In the genomic region with DNA sequence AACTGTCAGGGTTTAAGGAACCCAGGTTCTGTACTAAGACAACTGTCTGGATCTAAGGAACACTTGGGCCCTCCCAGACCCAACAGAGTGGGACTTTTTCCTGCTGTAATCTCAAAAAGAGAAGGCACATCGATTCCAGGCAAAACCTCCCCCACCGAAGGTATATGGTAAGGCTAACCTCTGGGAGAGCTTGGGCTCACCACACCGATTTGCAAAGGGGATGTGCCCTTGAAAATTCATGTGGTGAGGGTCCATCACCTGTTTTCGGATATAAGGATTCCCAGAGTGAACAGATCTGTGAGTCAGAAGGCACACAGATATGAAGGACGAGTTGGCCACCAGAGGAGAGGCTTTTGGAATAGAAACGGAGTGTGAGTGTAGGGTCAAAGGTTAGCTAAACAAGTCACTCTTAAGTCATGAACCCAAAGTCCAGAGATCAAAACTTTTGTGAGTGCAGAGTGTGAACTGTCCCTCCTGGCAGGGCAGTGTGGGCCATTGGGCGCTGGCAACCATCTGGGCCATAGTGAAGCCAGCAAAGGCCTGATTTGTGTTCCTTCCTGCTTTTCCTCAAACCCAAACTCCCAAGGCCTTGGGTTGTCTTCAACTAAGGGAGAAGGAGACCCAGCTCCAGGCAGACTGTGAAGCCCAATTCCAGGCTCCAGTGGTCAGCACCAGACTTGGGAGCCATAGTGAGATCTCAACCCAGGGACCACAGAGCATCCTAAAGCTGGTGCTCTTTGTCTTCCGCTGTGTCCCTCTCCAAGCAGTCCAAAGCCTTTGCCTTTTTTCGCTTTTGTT, we compare ENCODE assay signal across 30 mouse cellular contexts. TPM values are rescaled to one million over a fixed set of nuclear protein-coding genes. Genes with fewer than 3 reads are reported as not detected.
DNase-seq lines count a peak whose midpoint lies in the region; ATAC-seq and TF ChIP-seq lines count a peak whose summit lies in the region.
"Had no signal": no experiment of that assay in that cellular context is flagged by ENCODE, and none has a peak within 500 bp of the region (broad histone marks: within the 10 kb centered on the region; RNA-seq: fewer than 3 reads in every experiment).

No protein-coding gene starts in this region.

- no peak overlapping the region for H3K9ac ChIP-seq in forebrain, embryonic 11.5 days (ENCODE audit: low read length)
- H3K9ac ChIP-seq in forebrain, postnatal 0 days = no peak overlapping the region
- peak overlapping the region; percentile 100 for H3K9ac ChIP-seq in heart, embryonic 14.5 days (ENCODE audit: low read length)
- H3K9ac ChIP-seq in midbrain, embryonic 11.5 days (ENCODE audit: low read length) = no peak overlapping the region
- H3K9ac ChIP-seq in midbrain, embryonic 15.5 days = no peak overlapping the region
- H3K9ac ChIP-seq: embryonic facial prominence, embryonic 12.5 days; hindbrain, embryonic 15.5 days; limb, embryonic 15.5 days had no signal

- ATAC-seq in forebrain, embryonic 11.5 days (replicated peaks; ENCODE audit: low FRiP score) = no peak
- no peak for ATAC-seq in forebrain, postnatal 0 days
- no peak for ATAC-seq in heart, embryonic 14.5 days (ENCODE audit: insufficient number of reproducible peaks, insufficient read depth, low FRiP score, low read depth)
- ATAC-seq in midbrain, embryonic 11.5 days (ENCODE audit: low FRiP score) = no peak
- no peak for ATAC-seq in midbrain, embryonic 15.5 days (replicated peaks)
- ATAC-seq in frontal cortex, adult (ENCODE audit: low TSS enrichment) = no peak
- ATAC-seq: forebrain, embryonic 16.5 days; intestine, embryonic 16.5 days had no signal

- peak; percentile 45 for DNase-seq in forebrain, embryonic 11.5 days (ENCODE audit: low spot score)
- no peak for DNase-seq in forebrain, postnatal 0 days
- no peak for DNase-seq in heart, postnatal 4 days
- peak; percentile 93 for DNase-seq in midbrain, embryonic 11.5 days (ENCODE audit: low spot score, missing footprints)
- DNase-seq in limb, embryonic 10.5 days (ENCODE audit: low spot score) = peak; percentile 40
- DNase-seq: adrenal gland, postnatal 25 days; cerebellum, adult 11-12 months; cerebellum, postnatal 25 days; kidney, postnatal 14 days; layer of hippocampus, postnatal 36 days; lung, adult 2 months had no signal

- H3K27me3 ChIP-seq in forebrain, embryonic 11.5 days (ENCODE audit: control insufficient read depth, insufficient read depth, low read length) = peaks cover 91% of the 10 kb centered on the region
- H3K27me3 ChIP-seq in forebrain, postnatal 0 days (ENCODE audit: insufficient read depth, low read length) = peaks cover 84% of the 10 kb centered on the region
- H3K27me3 ChIP-seq in heart, embryonic 14.5 days (ENCODE audit: control insufficient read depth, insufficient read depth, low read length) = peaks cover 43% of the 10 kb centered on the region
- H3K27me3 ChIP-seq in midbrain, embryonic 11.5 days (ENCODE audit: control insufficient read depth, insufficient read depth, low read length) = peaks cover 94% of the 10 kb centered on the region
- peaks cover 88% of the 10 kb centered on the region for H3K27me3 ChIP-seq in midbrain, embryonic 15.5 days (replicated peaks)
- peaks cover 100% of the 10 kb centered on the region for H3K27me3 ChIP-seq in limb, embryonic 10.5 days (ENCODE audit: low read depth, poor library complexity, severe bottlenecking)

- no peak overlapping the region for H3K4me2 ChIP-seq in forebrain, embryonic 11.5 days (ENCODE audit: low read depth, low read length, severe bottlenecking)
- H3K4me2 ChIP-seq in forebrain, postnatal 0 days (ENCODE audit: low read depth) = no peak overlapping the region
- H3K4me2 ChIP-seq in heart, embryonic 14.5 days (ENCODE audit: low read length) = peak overlapping the region; percentile 79
- no peak overlapping the region for H3K4me2 ChIP-seq in midbrain, embryonic 11.5 days
- no peak overlapping the region for H3K4me2 ChIP-seq in midbrain, embryonic 15.5 days
- H3K4me2 ChIP-seq: embryonic facial prominence, embryonic 12.5 days; hindbrain, embryonic 15.5 days; limb, embryonic 15.5 days had no signal

- no peaks in the 10 kb centered on the region for H3K36me3 ChIP-seq in forebrain, embryonic 11.5 days (ENCODE audit: control insufficient read depth, insufficient read depth, low read length)
- no peaks in the 10 kb centered on the region for H3K36me3 ChIP-seq in forebrain, postnatal 0 days (ENCODE audit: insufficient read depth)
- H3K36me3 ChIP-seq in heart, embryonic 14.5 days (ENCODE audit: control insufficient read depth, insufficient read depth, low read length) = peaks cover 18% of the 10 kb centered on the region
- no peaks in the 10 kb centered on the region for H3K36me3 ChIP-seq in midbrain, embryonic 11.5 days (ENCODE audit: control insufficient read depth, insufficient read depth, low read length)
- H3K36me3 ChIP-seq in midbrain, embryonic 15.5 days (replicated peaks) = no peaks in the 10 kb centered on the region
- H3K36me3 ChIP-seq in limb, embryonic 10.5 days = no peaks in the 10 kb centered on the region
- H3K36me3 ChIP-seq: embryonic facial prominence, embryonic 12.5 days; G1E; hindbrain, embryonic 15.5 days; limb, embryonic 15.5 days had no signal

- peaks cover 4% of the 10 kb centered on the region; the same call in 1 of the 2 replicates for H3K4me1 ChIP-seq in forebrain, embryonic 11.5 days (replicated peaks; ENCODE audit: control insufficient read depth, insufficient read depth, low read length)
- H3K4me1 ChIP-seq in forebrain, postnatal 0 days (ENCODE audit: insufficient read depth) = no peaks in the 10 kb centered on the region
- peaks cover 0 to 8% of the 10 kb centered on the region in 2 experiments; a peak in 2 of 4 replicates for H3K4me1 ChIP-seq in heart, embryonic 14.5 days (ENCODE audit: control insufficient read depth in 2 of 2, insufficient read depth in 2 of 2, low read length in 2 of 2)
- H3K4me1 ChIP-seq in midbrain, embryonic 11.5 days (ENCODE audit: control insufficient read depth, insufficient read depth, low read length) = 0 out of 2 replicates have a peak, but pooled peaks cover 3% of the 10 kb centered on the region
- H3K4me1 ChIP-seq in midbrain, embryonic 15.5 days = peaks cover 19% of the 10 kb centered on the region
- H3K4me1 ChIP-seq in limb, embryonic 10.5 days = peaks cover 20% of the 10 kb centered on the region

- TF ChIP-seq CTCF in forebrain, postnatal 0 days (IDR thresholded peaks at IDR 0.05; ENCODE audit: low read depth) = no peak

- WGBS in forebrain, embryonic 11.5 days = 2% methylated on average over 9 of the region's 9 CpGs
- WGBS in forebrain, postnatal 0 days = 3% methylated on average over 9 of the region's 9 CpGs
- 22% methylated on average over 9 of the region's 9 CpGs for WGBS in heart, embryonic 14.5 days
- WGBS in midbrain, embryonic 11.5 days = 2% methylated on average over 9 of the region's 9 CpGs
- WGBS in midbrain, embryonic 15.5 days = 4% methylated on average over 9 of the region's 9 CpGs
- WGBS in limb, embryonic 10.5 days = 2% methylated on average over 9 of the region's 9 CpGs

- H3K27ac ChIP-seq in forebrain, embryonic 11.5 days (ENCODE audit: low read depth, low read length) = no peak overlapping the region
- no peak overlapping the region for H3K27ac ChIP-seq in forebrain, postnatal 0 days (ENCODE audit: low read depth, low read length)
- H3K27ac ChIP-seq in heart, embryonic 14.5 days (replicated peaks in 1 of 2; ENCODE audit: control insufficient read depth in 1 of 2, insufficient read depth in 1 of 2, low read depth in 2 of 2, low read length in 2 of 2) = peak overlapping the region; percentile 97
- H3K27ac ChIP-seq in midbrain, embryonic 11.5 days (ENCODE audit: low read depth, low read length) = no peak overlapping the region
- H3K27ac ChIP-seq in midbrain, embryonic 15.5 days = no peak overlapping the region
- no peak overlapping the region for H3K27ac ChIP-seq in limb, embryonic 10.5 days
- H3K27ac ChIP-seq: embryonic facial prominence, embryonic 12.5 days; hindbrain, embryonic 15.5 days; layer of hippocampus, adult 2 months; limb, embryonic 15.5 days; stomach, postnatal 0 days had no signal

- no peak overlapping the region for H3K4me3 ChIP-seq in forebrain, embryonic 11.5 days (ENCODE audit: low read depth, low read length)
- H3K4me3 ChIP-seq in forebrain, postnatal 0 days (ENCODE audit: low read depth, low read length) = no peak overlapping the region
- H3K4me3 ChIP-seq in heart, embryonic 14.5 days (ENCODE audit: control insufficient read depth in 1 of 2, insufficient read depth in 1 of 2, low read depth in 1 of 2, low read length in 2 of 2) = peak overlapping the region; percentile 44 to 81
- no peak overlapping the region for H3K4me3 ChIP-seq in midbrain, embryonic 11.5 days (ENCODE audit: low read depth, low read length)
- no peak overlapping the region for H3K4me3 ChIP-seq in midbrain, embryonic 15.5 days
- no peak overlapping the region for H3K4me3 ChIP-seq in limb, embryonic 10.5 days
- H3K4me3 ChIP-seq: embryonic facial prominence, embryonic 12.5 days; erythroblast, embryonic 14.5 days; hindbrain, embryonic 15.5 days; layer of hippocampus, adult 2 months; limb, embryonic 15.5 days; megakaryocyte, embryonic 14.5 days had no signal

- H3K9me3 ChIP-seq in forebrain, embryonic 11.5 days (ENCODE audit: control insufficient read depth, low read length) = no peaks in the 10 kb centered on the region
- H3K9me3 ChIP-seq in forebrain, postnatal 0 days (ENCODE audit: low read length) = no peaks in the 10 kb centered on the region
- H3K9me3 ChIP-seq in heart, embryonic 14.5 days (ENCODE audit: control insufficient read depth, low read length) = no peaks in the 10 kb centered on the region
- H3K9me3 ChIP-seq in midbrain, embryonic 11.5 days (ENCODE audit: control insufficient read depth, low read length) = no peaks in the 10 kb centered on the region
- H3K9me3 ChIP-seq in midbrain, embryonic 15.5 days = no peaks in the 10 kb centered on the region
- no peaks in the 10 kb centered on the region for H3K9me3 ChIP-seq in limb, embryonic 10.5 days (replicated peaks)
- H3K9me3 ChIP-seq: embryonic facial prominence, embryonic 12.5 days; hindbrain, embryonic 15.5 days; limb, embryonic 15.5 days; megakaryocyte, embryonic 14.5 days had no signal

RNA-seq across cellular contexts. Expression of gene Nkx2-5, which starts 2.2 kb away (rescaled TPM):
- not detected in 2 replicates for polyA plus RNA-seq in forebrain, embryonic 11.5 days (2014; fragmentation: Nextera tagmentation; extraction: Ambion mirVana)
- total RNA-seq in forebrain, postnatal 0 days (2014; rRNA removed) = 0.14 TPM in 1 of 2 replicates, not detected in the other
- polyA plus RNA-seq in forebrain, postnatal 0 days (2015; fragmentation: Nextera tagmentation; extraction: Ambion mirVana) = not detected in 2 replicates
- 172 and 177 TPM in 2 replicates for polyA plus RNA-seq in heart, embryonic 14.5 days (2014; fragmentation: Nextera tagmentation; extraction: Ambion mirVana)
- 100 to 1,000 TPM; 123 to 128 TPM for total RNA-seq in heart, postnatal 4 days (2021)
- polyA plus RNA-seq in midbrain, embryonic 11.5 days (2014; fragmentation: Nextera tagmentation; extraction: Ambion mirVana) = not detected in 2 replicates
- polyA plus RNA-seq in midbrain, embryonic 15.5 days (2015; fragmentation: Nextera tagmentation; extraction: Ambion mirVana) = 0.10 and 0.92 TPM in 2 replicates
- 0.10 and 0.14 TPM in 2 replicates for polyA plus RNA-seq in limb, embryonic 10.5 days (2016; fragmentation: Nextera tagmentation; extraction: Ambion mirVana)
- total RNA-seq: adrenal gland, postnatal 25 days; G1E; gastrocnemius, adult 18-20 months; layer of hippocampus, adult 2 months; layer of hippocampus, postnatal 36 days; left cerebral cortex, postnatal 14 days; midbrain, postnatal 0 days; neutrophil, adult 5-6 weeks had no signal
- polyA plus RNA-seq: erythroblast, embryonic 14.5 days; forebrain, embryonic 16.5 days; G1E; gonadal fat pad, adult 2 months; limb, embryonic 15.5 days; midbrain, postnatal 0 days; thymus, postnatal 0 days had no signal

Comparison
In these comparisons a context has a peak if more than half of its experiments do, and no peak if none do; other contexts are left out.
1. DNase-seq: peak in forebrain, embryonic 11.5 days (single experiment), midbrain, embryonic 11.5 days (single experiment) and limb, embryonic 10.5 days (single experiment); none in forebrain, postnatal 0 days (single experiment) and heart, postnatal 4 days (single experiment).
2. H3K27ac ChIP-seq: peak in heart, embryonic 14.5 days (2 of 2); none in forebrain, embryonic 11.5 days (single experiment), forebrain, postnatal 0 days (single experiment), midbrain, embryonic 11.5 days (single experiment), midbrain, embryonic 15.5 days (single experiment) and limb, embryonic 10.5 days (single experiment).
3. H3K4me3 ChIP-seq: peak in heart, embryonic 14.5 days (2 of 2); none in forebrain, embryonic 11.5 days (single experiment), forebrain, postnatal 0 days (single experiment), midbrain, embryonic 11.5 days (single experiment), midbrain, embryonic 15.5 days (single experiment) and limb, embryonic 10.5 days (single experiment).
4. RNA of gene Nkx2-5, which starts 2.2 kb away (polyA plus RNA-seq): 172 to 177 TPM in heart, embryonic 14.5 days; 0.10 to 0.14 TPM in limb, embryonic 10.5 days, 0.10 to 0.92 TPM in midbrain, embryonic 15.5 days, not detected in forebrain, postnatal 0 days, not detected in forebrain, embryonic 11.5 days and not detected in midbrain, embryonic 11.5 days; every median in the first group is over 10 times any median in the second.